Mouse (Mus musculus) spleen, adult 2 months (tissue): ENCODE measurements around the gene Hoxd10. TPM values are rescaled to one million over a fixed set of nuclear protein-coding genes. Genes with fewer than 3 reads are reported as not detected.

Source experiments
- DNase-seq, 2 experiments: peaks; one replicate each; pipeline versions ENCODE4 v3.0.0 to v3.0.0-alpha.2; 2012 to 2021; ENCODE audit warnings: low spot score in 2 of 2, low read depth in 1 of 2
- H3K27ac ChIP-seq: fragments of 200-500 bp; 2 replicates; pipeline ENCODE4 v1.5.1; 2012; ENCODE audit warnings: low read length, inconsistent platforms; ENCODE audit not compliant: insufficient read depth
- H3K27me3 ChIP-seq: fragments of 200-500 bp; 2 replicates; pipeline ENCODE4 v1.6.1; 2012; ENCODE audit warnings: mild to moderate bottlenecking, moderate library complexity, low read length, inconsistent platforms; ENCODE audit not compliant: control insufficient read depth, insufficient read depth
- H3K36me3 ChIP-seq: fragments of 200-500 bp; 2 replicates; pipeline ENCODE4 v1.6.1; 2012; ENCODE audit warnings: mild to moderate bottlenecking, low read length, inconsistent platforms; ENCODE audit not compliant: control insufficient read depth, insufficient read depth
- H3K4me1 ChIP-seq: fragments of 200-500 bp; 2 replicates; pipeline ENCODE4 v1.6.1; 2011; ENCODE audit warnings: inconsistent platforms; ENCODE audit not compliant: control insufficient read depth, insufficient read depth, insufficient read length
- H3K4me3 ChIP-seq: fragments of 200-500 bp; 2 replicates; pipeline ENCODE4 v1.5.1; 2011; ENCODE audit warnings: mild to moderate bottlenecking, inconsistent platforms; ENCODE audit not compliant: insufficient read depth, insufficient read length; ENCODE audit errors: extremely low read depth
- CTCF ChIP-seq: fragments of 200-500 bp; IDR thresholded peaks from 2 replicates; pipeline ENCODE4 v1.5.1; 2011; ENCODE audit warnings: mild to moderate bottlenecking, inconsistent platforms; ENCODE audit not compliant: insufficient read depth, insufficient read length, insufficient replicate concordance; ENCODE audit errors: extremely low read depth
- POLR2A ChIP-seq: fragments of 200-500 bp; IDR thresholded peaks from 2 replicates; pipeline ENCODE4 v1.6.1; 2011; ENCODE audit warnings: low read depth, low read length, inconsistent platforms
- WGBS: fragments of 180-500 bp; shearing (Covaris S2); methylation state at CpG from one replicate; pipeline ENCODE4 v1.1.7; 2018; 5-methylcytosine and 5-hydroxymethylcytosine counted together
- polyA plus RNA-seq: library from polyadenylated mRNA; depleted of rRNA; stranded (reverse); fragments of >200 nt; gene quantifications from 2 replicates; pipeline ENCODE4 v1.2.3, GENCODE M21; 2012

Gene Hoxd10
- polyA plus RNA-seq, 1 experiment, result not detected

- Histone ChIP-seq H3K27me3 (peaks cover 52% of the 10 kb centered on the region), H3K4me3 (no peak overlapping the region)
- 29% methylated on average over 23 of the region's 23 CpGs for WGBS
Measured at GRCm38 (mm10) chr2:74699664-74700545, 8.2 kb downstream of the Hoxd10 start.

GRCm38 (mm10) chr2:74700546-74701112 is 8.9 kb downstream of the Hoxd10 start:
- TF ChIP-seq CTCF (no peak), POLR2A (no peak)
- DNase-seq, result no peak
- H3K36me3 ChIP-seq, result no peaks in the 10 kb centered on the region
- no peak overlapping the region for H3K4me3 ChIP-seq
- no peak overlapping the region for H3K27ac ChIP-seq
- H3K27me3 ChIP-seq, result peaks cover 55% of the 10 kb centered on the region
- peaks cover 9% of the 10 kb centered on the region; the same call in 1 of the 2 replicates for H3K4me1 ChIP-seq
- WGBS, result 28% methylated on average over 22 of the region's 22 CpGs

More at GRCm38 (mm10) chr2:74699664-74700545, 8.2 kb downstream of the Hoxd10 start:
- no peak for DNase-seq
- TF ChIP-seq POLR2A (no peak), CTCF (no peak)
- Histone ChIP-seq H3K27ac (no peak overlapping the region), H3K4me1 (peaks cover 9% of the 10 kb centered on the region; the same call in 1 of the 2 replicates), H3K36me3 (no peaks in the 10 kb centered on the region)

DNA sequence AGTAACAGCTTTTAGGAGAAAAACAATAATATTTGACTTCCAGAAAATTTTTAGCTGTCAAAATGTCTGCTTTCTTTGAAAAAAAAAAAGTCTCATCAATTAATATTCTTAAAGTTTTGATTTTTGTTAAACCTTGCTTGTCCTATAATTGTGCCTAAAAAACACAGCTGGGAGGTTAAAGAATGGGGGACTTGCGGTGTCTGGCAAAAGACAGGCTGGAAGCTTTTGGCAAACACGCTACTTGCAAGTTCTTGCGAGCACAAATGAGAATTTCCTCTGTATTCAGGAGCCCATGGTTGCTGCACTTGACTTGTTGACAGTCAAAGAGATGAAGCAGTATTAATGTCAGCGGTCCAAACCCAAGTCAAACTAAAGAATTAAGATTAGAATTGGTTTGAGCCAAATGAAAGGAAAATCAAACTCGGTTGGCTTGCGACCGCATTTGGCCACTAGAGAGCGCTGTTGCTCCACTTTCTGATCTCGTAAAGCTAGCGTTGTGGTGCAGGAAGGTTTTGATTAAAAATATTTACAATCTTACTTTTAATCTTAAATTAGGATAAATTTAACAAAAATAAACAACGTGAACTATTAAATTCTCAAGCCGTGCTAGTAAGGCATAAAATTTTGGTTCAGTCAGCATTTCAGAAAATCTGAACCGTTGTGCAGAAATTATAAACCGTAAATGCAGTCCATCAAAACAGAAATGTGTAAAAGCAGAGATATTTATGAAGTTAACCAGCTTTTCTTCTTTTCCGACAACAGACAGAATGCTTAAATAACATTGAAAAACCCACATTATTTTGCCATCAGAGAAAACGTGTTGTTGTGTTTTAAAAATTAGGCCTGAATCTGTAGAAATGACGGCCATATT is 10.5 kb downstream of the Hoxd10 start:
- H3K4me3 ChIP-seq, result no peak overlapping the region
- no peak overlapping the region for H3K27ac ChIP-seq
- no peaks in the 10 kb centered on the region for H3K36me3 ChIP-seq
- TF ChIP-seq POLR2A (no peak), CTCF (peak; percentile 81; the same call in 1 of the 2 replicates)
- peaks cover 11% of the 10 kb centered on the region; the same call in 1 of the 2 replicates for H3K4me1 ChIP-seq
- DNase-seq, result peak; percentile 11 to 44
- WGBS, result 21% methylated on average over 17 of the region's 17 CpGs
- peaks cover 49% of the 10 kb centered on the region for H3K27me3 ChIP-seq

DNA sequence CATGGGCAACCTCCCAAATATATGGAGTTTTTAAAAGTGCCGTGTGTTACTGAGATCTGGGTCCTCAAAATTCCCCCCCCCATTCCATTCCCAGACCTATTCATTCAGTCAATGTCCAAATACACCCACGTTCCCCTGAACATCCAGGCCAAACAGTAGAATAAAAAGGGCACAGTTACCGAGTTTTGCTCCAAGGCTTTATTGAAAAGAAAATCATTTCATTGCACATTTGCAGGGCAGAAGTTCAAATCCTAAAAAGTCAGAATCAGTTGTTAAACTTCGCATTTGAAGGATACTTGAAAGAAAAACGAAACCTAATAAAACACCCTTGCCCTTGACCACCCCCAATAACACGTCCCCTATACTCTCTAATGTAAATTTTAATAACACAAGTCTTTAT is 11.1 kb downstream of the Hoxd10 start:
- Histone ChIP-seq H3K27me3 (peaks cover 44% of the 10 kb centered on the region), H3K4me3 (no peak overlapping the region), H3K4me1 (peaks cover 10% of the 10 kb centered on the region; the same call in 1 of the 2 replicates), H3K36me3 (no peaks in the 10 kb centered on the region), H3K27ac (no peak overlapping the region)
- TF ChIP-seq POLR2A (no peak), CTCF (no peak)
- DNase-seq, result no peak
- 51% methylated on average over 6 of the region's 6 CpGs for WGBS

DNA sequence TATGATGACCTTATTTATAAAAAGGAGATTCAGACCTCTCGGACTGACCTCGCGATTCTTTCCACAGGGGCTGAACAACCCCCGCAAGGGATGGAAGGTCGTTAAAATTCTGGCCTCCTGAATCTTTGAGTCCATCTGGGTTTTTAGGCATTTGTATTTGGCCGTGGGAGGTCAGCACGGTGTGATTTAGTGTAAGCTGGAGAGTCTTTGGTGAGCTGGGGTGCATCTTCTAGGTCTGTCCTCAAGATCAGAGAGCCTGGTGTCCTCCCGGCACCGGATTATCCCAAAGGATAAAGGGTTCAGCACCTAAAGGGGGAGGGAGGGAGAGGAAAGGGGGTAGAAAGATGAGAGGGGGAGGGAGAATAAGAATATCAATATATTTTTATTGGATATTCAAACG is 11.6 kb downstream of the Hoxd10 start:
- no peak for DNase-seq
- H3K36me3 ChIP-seq, result no peaks in the 10 kb centered on the region
- 28% methylated on average over 10 of the region's 10 CpGs for WGBS
- no peak overlapping the region for H3K4me3 ChIP-seq
- no peak overlapping the region for H3K27ac ChIP-seq
- peaks cover 39% of the 10 kb centered on the region for H3K27me3 ChIP-seq
- TF ChIP-seq CTCF (no peak), POLR2A (no peak)
- peaks cover 5% of the 10 kb centered on the region; the same call in 1 of the 2 replicates for H3K4me1 ChIP-seq

- Histone ChIP-seq H3K4me3 (no peak overlapping the region), H3K4me1 (peaks cover 2% of the 10 kb centered on the region; the same call in 1 of the 2 replicates), H3K27ac (no peak overlapping the region), H3K36me3 (no peaks in the 10 kb centered on the region), H3K27me3 (peaks cover 34% of the 10 kb centered on the region)
- DNase-seq, result no peak
- WGBS, result 16% methylated on average over 26 of the region's 26 CpGs
- TF ChIP-seq CTCF, result no peak
- no peak for TF ChIP-seq POLR2A
Measured at GRCm38 (mm10) chr2:74703720-74704392, 12.1 kb downstream of the Hoxd10 start.
